Mouse (Mus musculus): ENCODE data around the gene Ndrg4. TPM values are rescaled to one million over a fixed set of nuclear protein-coding genes. Genes with fewer than 3 reads are reported as not detected.

Ndrg4 gene
- total and polyA plus RNA-seq, 3 experiments = 1.6 to 2.1 (median 1.7) TPM

DNA sequence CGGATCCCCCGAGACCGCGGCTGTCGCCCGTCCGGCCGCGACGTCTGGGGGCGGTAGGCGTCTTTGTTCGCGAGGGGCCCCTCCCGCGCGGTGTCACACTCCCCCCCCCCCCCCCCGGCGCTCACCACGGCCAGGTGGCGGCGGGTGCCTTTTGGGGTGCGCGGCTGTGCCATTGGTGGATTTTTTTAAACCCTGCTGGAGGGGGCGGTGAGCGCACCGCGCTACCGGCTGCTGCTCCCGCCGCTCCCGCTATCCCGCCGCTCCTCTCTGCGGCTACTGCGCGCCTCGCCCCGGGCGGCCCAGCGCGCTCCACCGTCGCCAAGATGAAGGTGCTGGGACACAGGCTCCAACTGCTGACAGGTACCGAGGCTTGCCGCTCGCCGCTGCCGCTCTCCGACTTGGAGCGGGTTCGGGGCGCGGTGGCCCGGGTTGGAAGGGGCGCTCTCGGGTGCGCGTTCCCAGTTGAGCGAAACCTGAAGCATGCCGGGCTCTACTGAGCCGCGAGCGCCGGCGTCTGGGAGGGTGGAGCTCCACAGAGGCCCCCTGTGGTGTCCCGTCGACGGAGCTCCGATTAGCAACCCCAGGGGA, 1.3 kb downstream of the Ndrg4 start:
- in situ Hi-C loops (cut with MboI; ENCODE audit: low pct_ligation_motif_present, low pct_unique_long_range_greater_than_20kb, low sequenced_read_pairs) (no loop called here), dilution Hi-C loops (cut with MboI; ENCODE audit: extremely low pct_ligation_motif_present, extremely low pct_unique_long_range_greater_than_20kb, low sequenced_read_pairs) (no loop called here)
- no peak overlapping the region for H3K27ac ChIP-seq (ENCODE audit: insufficient read depth, low read depth)
- no peaks in the 10 kb centered on the region for H3K36me3 ChIP-seq (replicated peaks in 1 of 2; ENCODE audit: control insufficient read depth in 1 of 2, insufficient read depth in 1 of 2, low read length in 1 of 2)
- H3K79me2 ChIP-seq (replicated peaks; ENCODE audit: control insufficient read depth, extremely low read depth, insufficient read depth, poor library complexity, severe bottlenecking) = no peaks in the 10 kb centered on the region
- peaks cover 46% of the 10 kb centered on the region for H3K27me3 ChIP-seq (replicated peaks)
- H3K4me1 ChIP-seq (ENCODE audit: control insufficient read depth in 1 of 2, insufficient read depth in 2 of 2) = peaks cover 8 to 21% of the 10 kb centered on the region in 2 experiments
- H3K9me3 ChIP-seq (replicated peaks; ENCODE audit: low read length) = no peaks in the 10 kb centered on the region
- TF ChIP-seq CHD1 (IDR thresholded peaks at IDR 0.05; ENCODE audit: low read depth, low read length) (no peak), HCFC1 (IDR thresholded peaks at IDR 0.05; ENCODE audit: low read depth, low read length) (no peak), MAZ (IDR thresholded peaks at IDR 0.05; ENCODE audit: low read depth, low read length) (no peak), MAFK (IDR thresholded peaks at IDR 0.05; ENCODE audit: insufficient replicate concordance, low read length) (no peak)
- peak overlapping the region; percentile 92 for H3K4me2 ChIP-seq (ENCODE audit: insufficient read depth, low read depth, poor library complexity, severe bottlenecking)
- DNase-seq (ENCODE audit: extremely low read depth) = no peak
- H3K4me3 ChIP-seq (replicated peaks in 1 of 3; ENCODE audit: low read depth in 2 of 3, low read length in 2 of 3, poor library complexity in 1 of 3) = peak overlapping the region in 2 of 3 experiments; percentile 25 to 70
- peak overlapping the region; percentile 41; the same call in 1 of the 2 replicates for H3K9ac ChIP-seq (ENCODE audit: insufficient read depth, low read depth)

DNA sequence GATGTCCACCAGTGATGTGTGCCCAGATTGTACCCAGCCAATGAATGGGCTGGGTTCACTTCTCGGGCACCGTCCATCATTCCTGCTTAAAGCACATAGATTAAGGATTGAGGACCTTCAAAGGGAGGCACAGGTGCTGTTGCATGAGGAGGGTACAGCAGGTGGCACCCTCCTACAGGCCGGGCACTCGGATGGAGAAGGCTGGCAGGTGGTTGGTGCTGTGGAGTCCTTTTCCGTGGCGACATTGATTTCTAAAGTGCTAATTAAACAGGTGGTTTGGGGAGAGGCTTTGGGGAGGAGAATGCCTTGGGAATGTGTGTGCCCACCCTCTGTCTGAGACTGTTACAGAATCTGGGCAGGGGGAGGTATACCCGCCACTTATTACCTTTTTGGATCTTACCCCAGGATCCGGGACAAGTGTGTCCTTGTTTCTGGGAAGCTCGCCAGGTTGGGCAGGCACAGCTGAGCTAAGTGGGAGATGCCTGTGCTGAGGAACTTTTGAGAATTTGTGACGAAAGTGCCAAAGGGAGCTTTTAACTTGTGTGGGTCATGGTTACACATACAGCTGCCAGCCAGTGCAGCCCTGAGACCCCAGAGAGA, 11.4 kb downstream of the Ndrg4 start:
- Histone ChIP-seq H3K4me1 (ENCODE audit: control insufficient read depth in 1 of 2, insufficient read depth in 2 of 2) (no peaks in the 10 kb centered on the region), H3K9ac (ENCODE audit: insufficient read depth, low read depth) (no peak overlapping the region), H3K9me3 (replicated peaks; ENCODE audit: low read length) (no peaks in the 10 kb centered on the region), H3K4me3 (replicated peaks in 1 of 3; ENCODE audit: low read depth in 2 of 3, low read length in 2 of 3, poor library complexity in 1 of 3) (no peak overlapping the region), H3K27me3 (replicated peaks) (peaks cover 19% of the 10 kb centered on the region), H3K79me2 (replicated peaks; ENCODE audit: control insufficient read depth, extremely low read depth, insufficient read depth, poor library complexity, severe bottlenecking) (no peaks in the 10 kb centered on the region), H3K27ac (ENCODE audit: insufficient read depth, low read depth) (no peak overlapping the region), H3K4me2 (ENCODE audit: insufficient read depth, low read depth, poor library complexity, severe bottlenecking) (no peak overlapping the region), H3K36me3 (replicated peaks in 1 of 2; ENCODE audit: control insufficient read depth in 1 of 2, insufficient read depth in 1 of 2, low read length in 1 of 2) (no peaks in the 10 kb centered on the region)
- in situ Hi-C loops (cut with MboI; ENCODE audit: low pct_ligation_motif_present, low pct_unique_long_range_greater_than_20kb, low sequenced_read_pairs) (no loop called here), dilution Hi-C loops (cut with MboI; ENCODE audit: extremely low pct_ligation_motif_present, extremely low pct_unique_long_range_greater_than_20kb, low sequenced_read_pairs) (no loop called here)
- TF ChIP-seq KAT2A (IDR thresholded peaks at IDR 0.05; ENCODE audit: insufficient replicate concordance, low read length) (no peak), ZKSCAN1 (IDR thresholded peaks at IDR 0.05; ENCODE audit: borderline replicate concordance, low read depth, low read length) (no peak), IRF4 (IDR thresholded peaks at IDR 0.05; ENCODE audit: low read depth, low read length) (no peak), MXI1 (IDR thresholded peaks at IDR 0.05; ENCODE audit: low read depth, low read length) (no peak), USF2 (conservative IDR thresholded peaks at IDR 0.05; ENCODE audit: low read depth, low read length) (no peak), SMC3 (IDR thresholded peaks at IDR 0.05; ENCODE audit: low read depth, low read length) (no peak), ELF1 (IDR thresholded peaks at IDR 0.05; ENCODE audit: low read depth, low read length) (no peak), NELFE (IDR thresholded peaks at IDR 0.05; ENCODE audit: low read depth, low read length) (no peak), MAZ (IDR thresholded peaks at IDR 0.05; ENCODE audit: low read depth, low read length) (no peak), CTCF (conservative IDR thresholded peaks at IDR 0.05 in 1 of 2, IDR thresholded peaks at IDR 0.05 in 1 of 2; ENCODE audit: low read depth in 2 of 2, low read length in 2 of 2) (no peak), ETS1 (conservative IDR thresholded peaks at IDR 0.05; ENCODE audit: low read depth, low read length) (no peak), ZNF384 (IDR thresholded peaks at IDR 0.05; ENCODE audit: low read depth, low read length) (no peak), CHD2 (IDR thresholded peaks at IDR 0.05; ENCODE audit: low read length) (no peak), ZMIZ1 (IDR thresholded peaks at IDR 0.05; ENCODE audit: low read depth, low read length) (no peak), EP300 (IDR thresholded peaks at IDR 0.05; ENCODE audit: low read length) (no peak), POLR2AphosphoS2 (IDR thresholded peaks at IDR 0.05; ENCODE audit: low read depth, low read length) (no peak), ZC3H11A (IDR thresholded peaks at IDR 0.05; ENCODE audit: low read depth, low read length) (no peak), NRF1 (IDR thresholded peaks at IDR 0.05; ENCODE audit: low read depth, low read length) (no peak)
- no peak for DNase-seq (ENCODE audit: extremely low read depth)
